Mouse (Mus musculus) heart, adult 8-10 months (tissue): ENCODE results near the gene Trim47. TPM values are rescaled to one million over a fixed set of nuclear protein-coding genes. Genes with fewer than 3 reads are reported as not detected.

Source experiments
- DNase-seq: peaks from one replicate; pipeline ENCODE4 v3.0.0; 2022; ENCODE audit warnings: low spot score
- total RNA-seq, 4 experiments: library from RNA; stranded (reverse); gene quantifications; 2 replicates each; pipeline ENCODE4 v1.2.4; 2022

Trim47 gene
- 10 to 100 TPM; 17.9 to 25.7 (median 22.1) TPM for total RNA-seq

- DNase-seq, result peak; percentile 63
These were observed at the start of gene Trim47 for GRCm38 (mm10) chr11:116127156-116127980. Trim47 (minus strand) TSS chr11:116127210.

GRCm38 (mm10) chr11:116176010-116176409 lies 49.0 kb upstream of the Trim47 start:
- DNase-seq, result no peak

GRCm38 (mm10) chr11:116174775-116175448 lies 47.9 kb upstream of the Trim47 start:
- no peak for DNase-seq

- DNase-seq, result no peak
These were observed 44.9 kb upstream of the Trim47 start for GRCm38 (mm10) chr11:116171959-116172358.

GRCm38 (mm10) chr11:116170003-116170800 lies 43.2 kb upstream of the Trim47 start:
- DNase-seq, result no peak

GRCm38 (mm10) chr11:116169214-116169613 lies 42.2 kb upstream of the Trim47 start:
- DNase-seq, result no peak

GRCm38 (mm10) chr11:116167884-116168439 lies 41.0 kb upstream of the Trim47 start, which contains the start of gene Fbf1:
Fbf1 (minus strand) TSS chr11:116168166.
- peak; percentile 96 for DNase-seq

- no peak for DNase-seq
These were observed 40.2 kb upstream of the Trim47 start for GRCm38 (mm10) chr11:116167232-116167631.

- DNase-seq, result no peak
These were observed 36.0 kb upstream of the Trim47 start for GRCm38 (mm10) chr11:116163002-116163401.

GRCm38 (mm10) chr11:116162146-116162545 lies 35.1 kb upstream of the Trim47 start:
- no peak for DNase-seq

GRCm38 (mm10) chr11:116161312-116161711 lies 34.3 kb upstream of the Trim47 start:
- DNase-seq, result no peak

GRCm38 (mm10) chr11:116150960-116151359 lies 23.9 kb upstream of the Trim47 start:
- no peak for DNase-seq

- DNase-seq, result no peak
These were observed 22.3 kb upstream of the Trim47 start for GRCm38 (mm10) chr11:116149341-116149740.

GRCm38 (mm10) chr11:116148761-116149221 lies 21.8 kb upstream of the Trim47 start:
- DNase-seq, result no peak

- DNase-seq, result no peak
These were observed 19.4 kb upstream of the Trim47 start for GRCm38 (mm10) chr11:116146294-116146985.

GRCm38 (mm10) chr11:116145481-116146293 lies 18.7 kb upstream of the Trim47 start:
- DNase-seq, result no peak

- DNase-seq, result no peak
These were observed 16.5 kb upstream of the Trim47 start for GRCm38 (mm10) chr11:116143468-116143867.

GRCm38 (mm10) chr11:116142211-116142991 lies 15.4 kb upstream of the Trim47 start:
- DNase-seq, result no peak

GRCm38 (mm10) chr11:116138468-116139138 lies 11.6 kb upstream of the Trim47 start, which contains the start of gene Mrpl38:
Mrpl38 (minus strand) TSS chr11:116138868.
- DNase-seq, result peak; percentile 87
